In genomic region chr14:55635523-55636007, GRCm38 (mm10) we compare ENCODE assay signal across 8 mouse cellular contexts. TPM values are rescaled to one million over a fixed set of nuclear protein-coding genes. Genes with fewer than 3 reads are reported as not detected.
DNase-seq lines count a peak whose midpoint lies in the region; ATAC-seq and TF ChIP-seq lines count a peak whose summit lies in the region.

TSS of gene Ipo4 (minus strand) at chr14:55635957.

- 1% methylated on average over 33 of the region's 33 CpGs for WGBS in embryonic facial prominence, embryonic 13.5 days
- under 1% methylated on average over 33 of the region's 33 CpGs for WGBS in heart, adult 2 months
- WGBS in limb, embryonic 13.5 days: 1% methylated on average over 33 of the region's 33 CpGs
- 2% methylated on average over 31 of the region's 33 CpGs for WGBS in midbrain, embryonic 16.5 days

- no peaks in the 10 kb centered on the region for H3K9me3 ChIP-seq in embryonic facial prominence, embryonic 13.5 days
- H3K9me3 ChIP-seq in limb, embryonic 13.5 days: no peaks in the 10 kb centered on the region
- H3K9me3 ChIP-seq in midbrain, embryonic 16.5 days (replicated peaks; ENCODE audit: control insufficient read depth, low read length, poor library complexity, severe bottlenecking): no peaks in the 10 kb centered on the region

- H3K27me3 ChIP-seq in embryonic facial prominence, embryonic 13.5 days: no peaks in the 10 kb centered on the region
- H3K27me3 ChIP-seq in heart, adult 2 months (ENCODE audit: control insufficient read depth, insufficient read depth, low read length): no peaks in the 10 kb centered on the region
- no peaks in the 10 kb centered on the region for H3K27me3 ChIP-seq in limb, embryonic 13.5 days
- H3K27me3 ChIP-seq in midbrain, embryonic 16.5 days (ENCODE audit: control insufficient read depth, insufficient read depth, low read depth, low read length): no peaks in the 10 kb centered on the region

- 0 out of 2 replicates have a peak, but pooled peaks cover 2% of the 10 kb centered on the region for H3K79me2 ChIP-seq in heart, adult 2 months (replicated peaks; ENCODE audit: control insufficient read depth, insufficient read depth, low read length)

- no peak for TF ChIP-seq CTCF in heart, adult 2 months (IDR thresholded peaks at IDR 0.05)

- DNase-seq in 3134 (ENCODE audit: extremely low read depth, insufficient read length, low spot score): peak; percentile 93
- DNase-seq in adrenal gland, postnatal 36 days: peak; percentile 93 to 94
- DNase-seq in heart, adult 2 months: peak; percentile 89 to 90
- peak; percentile 84 to 87 for DNase-seq in kidney, adult 8-10 months
- DNase-seq in spleen, postnatal 10 days (ENCODE audit: low spot score in 2 of 2): peak; percentile 53 to 84

- intact Hi-C loops in heart, adult 2 months (cut with DNase I): loop anchor here (2.0 to 5.0 kb wide), 2 partner anchors 37 to 45 kb away; partner anchors contain the start of genes Gmpr2, Nedd8 and Tinf2

- peak within 1 kb of the TSS; percentile 74 for H3K4me3 ChIP-seq in embryonic facial prominence, embryonic 13.5 days
- peak within 1 kb of the TSS; percentile 73 for H3K4me3 ChIP-seq in heart, adult 2 months
- peak within 1 kb of the TSS; percentile 76 for H3K4me3 ChIP-seq in limb, embryonic 13.5 days
- peak within 1 kb of the TSS; percentile 78 for H3K4me3 ChIP-seq in midbrain, embryonic 16.5 days (ENCODE audit: low read depth, low read length)

- TF ChIP-seq EP300 in heart, adult 2 months (IDR thresholded peaks at IDR 0.05; ENCODE audit: insufficient read depth, low read depth, low read length): peak; percentile 79; the same call in 1 of the 2 replicates

- H3K36me3 ChIP-seq in embryonic facial prominence, embryonic 13.5 days: peaks cover 82% of the 10 kb centered on the region
- peaks cover 2% of the 10 kb centered on the region; the same call in 1 of the 2 replicates for H3K36me3 ChIP-seq in heart, adult 2 months (ENCODE audit: control insufficient read depth, insufficient read depth, low read length)
- peaks cover 81% of the 10 kb centered on the region for H3K36me3 ChIP-seq in limb, embryonic 13.5 days
- H3K36me3 ChIP-seq in midbrain, embryonic 16.5 days (ENCODE audit: control insufficient read depth, insufficient read depth, low read length): peaks cover 25% of the 10 kb centered on the region

- H3K9ac ChIP-seq in embryonic facial prominence, embryonic 13.5 days: peak within 1 kb of the TSS; percentile 84
- peak within 1 kb of the TSS; percentile 80 for H3K9ac ChIP-seq in heart, adult 2 months (ENCODE audit: low read depth, low read length)
- H3K9ac ChIP-seq in limb, embryonic 13.5 days: peak within 1 kb of the TSS; percentile 84
- H3K9ac ChIP-seq in midbrain, embryonic 16.5 days (ENCODE audit: low read depth, low read length): peak within 1 kb of the TSS; percentile 91

- peak; percentile 68 for ATAC-seq in embryonic facial prominence, embryonic 13.5 days (ENCODE audit: insufficient number of reproducible peaks, insufficient read depth, low FRiP score, low TSS enrichment, low read depth)
- peak; percentile 91 for ATAC-seq in limb, embryonic 13.5 days (ENCODE audit: low FRiP score, low read depth)
- peak; percentile 94 for ATAC-seq in midbrain, embryonic 16.5 days

- H3K27ac ChIP-seq in embryonic facial prominence, embryonic 13.5 days: peak within 1 kb of the TSS; percentile 78
- H3K27ac ChIP-seq in heart, adult 2 months: peak within 1 kb of the TSS; percentile 81
- peak within 1 kb of the TSS; percentile 77 for H3K27ac ChIP-seq in limb, embryonic 13.5 days
- peak within 1 kb of the TSS; percentile 81 for H3K27ac ChIP-seq in midbrain, embryonic 16.5 days (ENCODE audit: low read length)

- peak; percentile 86 for TF ChIP-seq POLR2A in heart, adult 2 months (IDR thresholded peaks at IDR 0.05; ENCODE audit: insufficient read depth, low read depth, low read length)

- peaks cover 19% of the 10 kb centered on the region for H3K4me1 ChIP-seq in embryonic facial prominence, embryonic 13.5 days
- H3K4me1 ChIP-seq in heart, adult 2 months (ENCODE audit: control insufficient read depth, insufficient read depth, low read length): no peaks in the 10 kb centered on the region
- peaks cover 17% of the 10 kb centered on the region for H3K4me1 ChIP-seq in limb, embryonic 13.5 days
- peaks cover 13% of the 10 kb centered on the region for H3K4me1 ChIP-seq in midbrain, embryonic 16.5 days (ENCODE audit: control insufficient read depth, insufficient read depth, low read length)

- H3K4me2 ChIP-seq in embryonic facial prominence, embryonic 13.5 days: peak within 1 kb of the TSS; percentile 74
- peak within 1 kb of the TSS; percentile 92 for H3K4me2 ChIP-seq in limb, embryonic 13.5 days (replicated peaks)
- H3K4me2 ChIP-seq in midbrain, embryonic 16.5 days (ENCODE audit: low read length): peak within 1 kb of the TSS; percentile 97

RNA-seq across cellular contexts. Expression of gene Ipo4, which starts in this region (rescaled TPM):
- total RNA-seq in adrenal gland, postnatal 36 days (2021): 100 to 1,000 TPM; 112 to 157 TPM
- 95.1 and 111 TPM in 2 replicates for polyA plus RNA-seq in embryonic facial prominence, embryonic 13.5 days (2015; fragmentation: Nextera tagmentation; extraction: Ambion mirVana)
- total RNA-seq in heart, adult 2 months (2021): 10 to 100 TPM; 51.3 to 64.1 TPM
- 68.2 and 68.9 TPM in 2 replicates for polyA plus RNA-seq in heart, adult 2 months (2012; rRNA removed)
- polyA plus RNA-seq in limb, embryonic 13.5 days (2015; fragmentation: Nextera tagmentation; extraction: Ambion mirVana): 107 and 113 TPM in 2 replicates
- 116 and 123 TPM in 2 replicates for polyA plus RNA-seq in midbrain, embryonic 16.5 days (2015; fragmentation: Nextera tagmentation; extraction: Ambion mirVana)

Comparison
In these comparisons a context has a peak if more than half of its experiments do, and no peak if none do; other contexts are left out.
1. Peak in every context shown above with its lines: DNase-seq, ATAC-seq, H3K4me3 ChIP-seq and H3K27ac ChIP-seq.